Mouse (Mus musculus) cerebellum, postnatal 10 days (tissue): Measurements from ENCODE around the gene Lpar3.
A peak's percentile ranks its signal among the peaks of the same experiment; 100 is the strongest.
"Not testable (repeated sequence)": the region's sequence is repeated elsewhere in the genome, so short reads cannot be mapped to it uniquely, and the experiment has no call there.

Source experiments
- DNase-seq, 2 experiments: peaks; one replicate each; pipeline ENCODE4 v3.0.0; 2021; ENCODE audit warnings: mixed read lengths in 2 of 2

Gene Lpar3

GRCm38 (mm10) chr3:146220776-146221486 is at the start of gene Lpar3:
Gene Lpar3, plus strand, starts transcription at chr3:146220963.
- DNase-seq = peak; percentile 70 to 79

GRCm38 (mm10) chr3:146173030-146173429 is 47.7 kb upstream of the Lpar3 start:
- DNase-seq = no peak

DNA sequence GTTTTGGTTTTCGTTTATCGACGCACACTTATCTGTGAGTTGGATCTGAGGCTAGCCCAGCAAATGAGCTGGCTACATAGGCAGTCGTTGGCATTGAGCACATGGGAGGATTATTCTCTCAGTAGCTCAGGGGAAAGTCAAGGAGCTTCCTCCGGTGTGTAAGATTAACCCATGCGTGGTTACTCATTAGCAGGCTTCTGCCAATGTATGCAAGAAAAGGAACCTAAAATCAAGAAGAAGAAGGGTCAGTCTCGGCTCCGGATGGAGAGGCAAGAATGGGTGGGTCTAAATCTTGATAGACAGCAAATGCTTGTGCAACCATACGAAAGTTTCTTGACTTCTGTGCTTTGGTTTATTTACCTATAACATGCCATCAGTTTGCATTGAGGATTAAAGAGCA is 46.5 kb upstream of the Lpar3 start:
- no peak for DNase-seq

DNA sequence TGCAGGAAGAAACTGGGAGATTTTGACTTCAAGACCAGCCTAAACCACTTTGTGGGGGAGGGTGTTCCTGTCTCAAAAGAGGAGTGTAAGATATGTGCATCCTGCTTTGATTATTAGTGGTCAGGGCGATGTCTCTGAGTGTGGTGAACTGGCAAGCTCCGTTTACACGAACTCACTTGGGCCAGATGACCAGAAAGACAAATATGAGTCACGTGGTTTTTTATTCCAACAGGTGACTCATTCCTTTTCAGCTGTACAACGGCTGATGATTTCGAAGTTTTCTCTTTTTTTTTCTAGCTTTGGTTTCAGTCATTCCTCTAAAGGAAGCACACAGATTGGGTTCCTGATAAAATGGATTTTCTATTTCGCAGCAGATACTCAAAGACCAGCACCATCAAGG is 43.5 kb upstream of the Lpar3 start:
- DNase-seq = no peak

DNA sequence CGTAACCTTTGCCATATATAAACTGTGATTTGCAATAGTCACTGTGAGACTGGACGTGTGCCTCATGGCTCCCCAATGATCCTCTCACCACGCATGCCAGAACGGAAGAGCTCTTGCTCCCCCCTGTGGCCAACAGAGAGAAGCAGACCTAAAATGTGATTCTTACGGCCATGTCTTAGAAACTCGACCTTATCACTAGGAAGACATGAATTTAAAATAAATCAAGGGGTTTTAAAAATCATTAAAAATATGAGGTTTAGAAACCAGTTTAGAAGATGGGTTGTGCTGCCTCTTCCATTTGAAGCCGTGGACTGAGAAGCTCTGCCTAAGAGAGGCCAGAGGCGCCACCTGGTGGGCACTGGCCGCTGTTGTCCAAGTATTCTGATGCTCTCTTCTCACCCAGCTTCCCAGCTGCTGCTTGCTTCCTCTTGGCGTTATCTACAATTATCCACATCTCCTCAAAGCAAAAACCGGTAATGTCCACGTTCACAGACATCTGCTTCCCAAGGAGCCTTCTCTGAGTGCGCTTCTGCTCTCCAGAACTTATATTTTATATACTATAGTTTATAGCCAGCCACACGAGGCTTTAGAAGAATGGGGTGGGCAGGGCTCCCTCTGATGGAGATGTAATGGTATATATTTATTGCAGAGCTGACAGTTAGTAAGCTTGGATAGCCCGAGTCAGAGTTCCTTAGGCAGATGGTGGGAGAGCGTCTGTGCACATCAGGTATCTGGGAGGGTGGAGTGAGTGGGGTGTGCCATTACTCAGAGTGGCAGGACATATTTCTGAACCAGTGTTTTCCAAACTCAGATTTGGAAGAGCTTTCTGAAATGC is 42.8 kb upstream of the Lpar3 start:
- peak; percentile 95 for DNase-seq

DNA sequence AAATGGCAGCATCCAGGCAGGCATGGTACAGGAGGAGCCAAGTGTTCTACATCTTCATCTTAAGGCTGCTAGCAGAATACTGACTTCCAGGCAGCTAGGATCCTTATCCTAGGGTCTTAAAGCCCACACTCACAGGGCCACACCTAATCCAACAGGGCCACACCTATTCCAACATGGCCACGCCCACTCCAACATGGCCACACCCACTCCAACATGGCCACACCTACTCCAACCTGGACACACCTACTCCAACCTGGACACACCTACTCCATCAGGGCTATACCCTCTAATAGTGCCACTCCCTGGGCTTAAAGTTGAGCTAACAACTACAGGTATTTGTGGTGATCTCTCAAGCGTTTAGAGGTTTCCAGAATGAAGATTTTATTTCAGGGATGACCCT is 40.4 kb upstream of the Lpar3 start:
- no peak for DNase-seq

GRCm38 (mm10) chr3:146180986-146181385 is 39.8 kb upstream of the Lpar3 start:
- DNase-seq = peak; percentile 77 to 79

DNA sequence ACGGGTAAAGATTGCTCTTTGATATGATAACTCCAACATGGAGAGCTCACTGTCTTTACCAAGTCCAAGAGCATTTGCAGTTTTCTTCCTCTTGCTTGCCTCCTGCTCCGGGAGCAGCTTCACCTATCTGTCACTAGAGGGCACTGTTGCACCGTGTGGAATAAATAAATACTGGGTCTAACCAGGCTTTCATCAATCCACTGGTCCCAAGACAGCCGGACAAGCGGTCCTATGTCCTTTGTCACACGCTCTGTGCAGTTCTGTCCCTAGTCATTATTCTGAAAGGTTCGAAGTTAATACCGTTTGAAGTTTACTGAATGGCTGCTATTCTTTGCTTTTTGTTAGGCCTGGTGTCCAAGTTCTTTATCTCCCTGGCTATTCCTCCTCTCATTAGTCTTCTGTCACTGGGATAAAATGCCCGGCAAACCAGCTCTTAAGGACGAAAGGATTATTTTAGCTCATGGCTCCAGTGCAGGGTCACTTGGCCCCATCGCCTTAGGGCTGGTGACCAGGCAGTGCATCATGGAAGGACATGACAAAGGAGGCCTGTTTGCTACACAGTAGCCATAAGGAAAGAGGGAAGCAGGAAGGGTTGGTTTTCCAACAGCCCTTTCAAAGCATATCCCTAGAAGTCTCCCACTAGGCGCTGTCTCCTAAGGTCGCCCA is 35.6 kb upstream of the Lpar3 start:
- peak; percentile 80 to 86 for DNase-seq

DNA sequence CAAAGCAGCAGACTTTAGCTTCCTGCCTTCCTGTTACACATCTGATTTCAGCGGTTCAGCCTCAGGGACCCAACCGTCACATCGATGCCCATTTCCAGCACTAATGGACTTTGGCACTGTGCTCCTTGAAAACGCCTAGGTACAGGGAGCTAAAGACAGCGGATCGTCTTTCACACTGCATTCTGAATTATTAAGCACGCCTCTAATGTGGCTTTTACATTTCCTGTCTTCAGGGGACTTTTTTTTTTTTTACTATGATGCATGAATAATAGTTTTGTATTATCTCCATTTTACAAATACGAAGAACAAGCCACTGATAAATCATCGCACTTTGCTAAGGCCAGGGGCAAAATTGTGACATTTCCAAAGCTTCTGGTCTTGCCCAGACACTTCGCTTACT is 34.7 kb upstream of the Lpar3 start:
- no peak for DNase-seq

DNA sequence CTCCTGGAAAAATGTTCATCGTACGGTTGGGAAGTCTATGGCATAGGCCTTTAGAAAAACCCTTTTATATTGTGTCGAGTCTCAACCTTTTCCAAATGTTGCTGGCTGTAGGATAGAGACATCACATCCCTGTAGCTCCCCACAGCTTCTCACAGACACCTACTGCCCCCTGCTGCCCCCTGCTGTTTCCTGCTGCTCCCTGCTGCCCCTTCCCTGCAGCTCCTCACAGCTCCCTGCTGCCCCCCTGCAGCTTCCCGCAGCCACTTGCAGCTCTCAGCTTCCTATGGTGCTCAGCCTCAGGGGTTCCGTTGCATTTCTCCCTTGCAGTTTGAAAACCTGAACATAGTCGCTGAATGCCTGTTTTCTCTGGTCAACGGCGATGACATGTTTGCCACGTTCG is 30.8 kb upstream of the Lpar3 start:
- peak in 1 of 2 experiments; percentile 24 for DNase-seq

- DNase-seq = no peak
Observed at GRCm38 (mm10) chr3:146192507-146192906, 28.3 kb upstream of the Lpar3 start.

GRCm38 (mm10) chr3:146195153-146195552 is 25.6 kb upstream of the Lpar3 start:
- DNase-seq = no peak

DNA sequence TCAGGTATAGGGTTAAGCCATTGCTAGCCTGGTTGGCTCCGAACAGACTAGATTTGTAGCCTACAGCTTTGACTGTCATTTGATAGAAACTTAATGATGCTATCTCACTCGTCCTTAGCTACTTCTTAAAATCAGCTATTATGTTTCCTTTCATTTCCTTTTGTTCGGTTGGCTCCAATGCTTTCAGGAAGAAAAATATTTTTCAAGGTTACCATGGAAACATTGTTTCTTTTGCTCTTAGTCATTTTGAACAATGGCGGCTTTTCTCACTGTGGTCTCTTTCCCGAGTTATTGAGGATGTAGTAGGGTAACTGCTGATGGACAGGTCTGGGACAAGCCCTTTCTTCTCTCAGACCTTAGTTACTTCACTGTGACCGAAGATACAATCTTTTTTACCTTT is 24.5 kb upstream of the Lpar3 start:
- DNase-seq = no peak

- DNase-seq = no peak
Observed at GRCm38 (mm10) chr3:146196780-146197743, 23.7 kb upstream of the Lpar3 start.

DNA sequence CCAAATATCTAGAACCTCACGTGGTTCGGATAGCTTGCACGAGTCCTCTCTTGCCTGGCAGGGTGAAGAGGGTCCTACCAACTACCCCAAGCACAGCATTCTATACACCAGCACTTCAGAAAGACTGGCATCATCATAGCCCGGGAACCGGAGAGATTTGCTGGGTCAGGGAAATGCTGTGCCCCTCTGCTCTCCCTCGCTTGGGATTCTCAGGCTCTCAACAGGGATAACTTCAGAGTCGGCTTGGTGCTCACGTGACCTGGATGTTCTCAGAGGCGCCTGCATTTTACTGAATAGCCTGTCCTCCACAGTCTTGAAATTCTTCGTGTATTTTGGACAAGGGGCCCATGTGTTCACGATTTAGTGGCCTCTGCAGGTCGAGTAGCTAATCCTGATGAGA is 23.0 kb upstream of the Lpar3 start:
- no peak for DNase-seq

- DNase-seq = no peak
Observed at GRCm38 (mm10) chr3:146198803-146199481, 21.8 kb upstream of the Lpar3 start.

DNA sequence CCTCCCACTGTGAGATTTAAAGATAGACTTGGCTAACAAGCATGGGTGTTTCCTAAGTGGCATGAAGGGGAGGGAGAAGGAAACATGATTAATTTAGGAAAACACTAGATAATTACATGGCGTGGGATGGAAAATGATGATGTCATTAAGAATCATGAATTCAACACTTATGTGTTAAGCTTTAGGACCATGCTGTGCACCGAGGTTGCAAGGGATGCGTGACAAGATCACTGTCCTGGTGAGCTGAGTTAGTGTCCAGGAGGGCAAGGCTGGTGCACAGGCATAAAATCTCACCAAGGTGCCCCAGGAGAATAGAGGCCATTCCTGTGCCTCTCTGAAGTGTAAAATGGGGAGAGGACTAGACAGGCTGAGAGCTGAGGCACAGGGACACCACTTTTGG is 21.3 kb upstream of the Lpar3 start:
- no peak for DNase-seq

DNA sequence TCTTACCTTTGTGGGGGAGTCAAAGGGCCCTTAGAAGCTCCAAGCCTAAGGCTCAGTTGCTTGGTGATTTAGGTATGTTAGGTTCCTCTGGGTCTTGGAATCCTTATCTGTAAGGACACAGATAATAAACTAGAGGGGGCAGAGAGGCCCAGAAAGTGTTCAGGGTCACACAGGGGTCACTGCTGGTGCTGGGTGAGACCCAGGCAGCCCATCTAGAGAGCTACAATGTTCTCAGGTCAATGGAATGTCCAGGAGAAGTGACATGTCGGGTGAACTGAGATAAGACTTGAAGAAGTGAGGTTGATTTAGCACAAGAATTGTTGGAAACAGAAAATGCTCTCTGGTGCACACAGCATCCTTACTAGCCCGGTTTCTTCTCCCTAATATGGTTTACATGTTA is 16.4 kb upstream of the Lpar3 start:
- DNase-seq = no peak

DNA sequence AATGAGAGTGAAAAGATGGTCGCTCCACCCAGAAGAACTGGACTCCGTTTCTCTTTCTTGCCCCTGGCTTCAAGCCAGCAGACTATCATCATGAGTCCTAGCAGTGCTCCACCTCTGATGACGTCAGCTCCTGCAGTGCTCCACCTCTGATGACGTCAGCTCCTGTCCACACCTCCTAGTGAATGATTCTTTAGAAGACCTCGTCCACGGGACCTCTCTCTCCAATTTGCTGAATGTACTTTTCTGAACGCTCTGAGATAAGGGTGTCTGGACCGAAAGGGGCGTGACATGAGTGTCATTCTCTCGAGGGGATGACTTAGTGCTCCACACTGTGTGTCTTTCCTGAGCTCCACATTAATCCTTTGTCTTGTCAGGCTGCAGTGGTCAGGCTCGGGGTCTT is 15.5 kb upstream of the Lpar3 start:
- DNase-seq = no peak

- no peak for DNase-seq
Observed at GRCm38 (mm10) chr3:146206635-146207034, 14.1 kb upstream of the Lpar3 start.

DNA sequence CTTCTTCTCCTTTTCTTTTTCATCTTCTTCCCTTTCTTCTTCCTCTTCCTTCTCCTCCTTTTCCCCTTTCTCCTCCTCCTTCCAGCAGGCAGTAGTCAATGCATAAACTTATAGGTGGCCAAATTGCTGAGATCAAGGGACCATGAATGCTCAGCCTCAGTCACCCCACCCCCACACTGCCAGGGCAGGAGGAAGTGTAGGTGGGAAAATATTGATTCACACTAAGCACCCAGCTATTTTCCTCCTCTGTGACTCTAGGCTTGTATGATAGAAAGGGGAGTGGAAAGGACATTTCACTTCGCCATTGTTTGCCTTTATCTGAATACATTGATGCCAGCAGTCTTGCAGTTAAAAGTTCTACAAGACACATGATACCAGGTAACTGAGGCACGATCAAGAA is 13.3 kb upstream of the Lpar3 start:
- no peak for DNase-seq

DNA sequence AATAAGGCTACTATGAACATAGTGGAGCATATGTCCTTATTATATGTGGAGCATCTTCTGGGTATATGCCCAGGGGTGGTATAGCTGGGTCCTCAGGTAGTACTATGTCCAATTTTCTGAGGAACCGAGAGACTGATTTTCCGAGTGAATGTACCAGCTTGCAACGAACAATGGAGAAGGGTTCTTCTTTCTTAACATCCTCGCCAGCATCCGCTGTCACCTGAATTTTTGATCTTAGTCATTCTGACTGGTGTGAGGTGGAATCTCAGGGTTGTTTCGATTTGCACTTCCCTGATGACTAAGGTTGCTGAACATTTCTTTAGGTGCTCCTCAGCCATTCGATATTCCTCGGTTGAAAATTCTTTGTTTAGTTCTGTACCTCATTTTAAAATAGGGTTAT is 11.0 kb upstream of the Lpar3 start:
- not testable (repeated sequence) for DNase-seq
